Mouse (Mus musculus): Measurements from ENCODE around the gene Zfp973. TPM values are rescaled to one million over a fixed set of nuclear protein-coding genes. Genes with fewer than 3 reads are reported as not detected.
"Not testable (repeated sequence)": the region's sequence is repeated elsewhere in the genome, so short reads cannot be mapped to it uniquely, and the experiment has no call there.

Gene Zfp973
- 2.7 TPM in 1 of 2 replicates, not detected in the other for polyA plus RNA-seq (2011; ENCODE audit: insufficient read depth, insufficient read length, low replicate concordance, missing spikeins)

GRCm38 (mm10) chr2:176670222-176670621 is at the start of gene Zfp973:
Gene Zfp973 (plus strand): TSS chr2:176670522.
- H3K4me3 ChIP-seq (replicated peaks; ENCODE audit: control insufficient read depth, low read depth, low read length); H3K4me1 ChIP-seq (ENCODE audit: control insufficient read depth, insufficient read depth, low read length); H3K27ac ChIP-seq (ENCODE audit: control insufficient read depth, insufficient read depth, low read depth, low read length, poor library complexity): not testable (repeated sequence)
- WGBS, result no CpG with 5 or more reads among the region's 6 CpGs

DNA sequence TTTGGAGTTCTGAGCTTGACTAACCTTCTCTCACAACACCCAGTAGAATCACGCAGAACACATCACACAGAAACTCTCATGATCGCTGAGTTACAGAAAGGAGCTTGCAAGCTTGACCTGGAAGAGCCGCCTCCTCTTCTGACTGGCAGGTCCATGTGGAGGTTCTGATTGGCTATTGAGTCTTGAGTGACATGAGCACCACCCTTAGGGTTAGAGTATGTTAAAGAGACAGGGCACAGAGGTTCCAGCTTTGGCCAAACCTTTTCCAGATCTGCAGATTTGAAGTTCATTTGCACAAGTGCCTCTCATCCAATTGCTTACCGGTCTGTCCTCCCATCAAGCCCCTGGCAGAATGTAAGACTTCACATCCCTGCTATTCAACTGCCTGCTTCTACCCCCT is 34.1 kb upstream of the Zfp973 start, which contains the start of gene Gm14308:
Gene Gm14308 (minus strand): TSS at position 101 of the 400 bp plus-strand sequence.
- not testable (repeated sequence) for H3K27ac ChIP-seq (ENCODE audit: control insufficient read depth, insufficient read depth, low read depth, low read length, poor library complexity); H3K4me3 ChIP-seq (replicated peaks; ENCODE audit: control insufficient read depth, low read depth, low read length); H3K4me1 ChIP-seq (ENCODE audit: control insufficient read depth, insufficient read depth, low read length)
- no CpG with 5 or more reads among the region's 4 CpGs for WGBS

DNA sequence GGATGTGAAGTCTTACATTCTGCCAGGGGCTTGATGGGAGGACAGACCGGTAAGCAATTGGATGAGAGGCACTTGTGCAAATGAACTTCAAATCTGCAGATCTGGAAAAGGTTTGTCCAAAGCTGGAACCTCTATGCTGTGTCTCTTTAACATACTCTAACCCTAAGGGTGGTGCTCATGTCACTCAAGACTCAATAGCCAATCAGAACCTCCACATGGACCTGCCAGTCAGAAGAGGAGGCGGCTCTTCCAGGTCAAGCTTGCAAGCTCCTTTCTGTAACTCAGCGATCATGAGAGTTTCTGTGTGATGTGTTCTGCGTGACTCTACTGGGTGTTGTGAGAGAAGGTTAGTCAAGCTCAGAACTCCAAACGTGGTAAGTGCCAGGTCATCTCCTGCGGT is 37.7 kb downstream of the Zfp973 start, which contains the start of gene Gm14305:
Gene Gm14305 (plus strand): TSS at position 278 of the 400 bp plus-strand sequence.
- WGBS, result 2% methylated on average over 4 of the region's 6 CpGs
- H3K27ac ChIP-seq (ENCODE audit: control insufficient read depth, insufficient read depth, low read depth, low read length, poor library complexity); H3K4me3 ChIP-seq (replicated peaks; ENCODE audit: control insufficient read depth, low read depth, low read length); H3K4me1 ChIP-seq (ENCODE audit: control insufficient read depth, insufficient read depth, low read length): not testable (repeated sequence)

Other genes with a start within 250 kb of the Zfp973 start
- not detected in 2 replicates for gene Gm14435, start 246.9 kb upstream of the Zfp973 start, polyA plus RNA-seq (2011; ENCODE audit: insufficient read depth, insufficient read length, low replicate concordance, missing spikeins)
- not detected in 2 replicates for gene Gm14434, start 183.7 kb upstream of the Zfp973 start, polyA plus RNA-seq (2011; ENCODE audit: insufficient read depth, insufficient read length, low replicate concordance, missing spikeins)
- not detected in 2 replicates for gene Zfp967, start 149.5 kb upstream of the Zfp973 start, polyA plus RNA-seq (2011; ENCODE audit: insufficient read depth, insufficient read length, low replicate concordance, missing spikeins)
- 1.9 TPM in 1 of 2 replicates, not detected in the other for gene Gm14308, start 34.2 kb upstream of the Zfp973 start, polyA plus RNA-seq (2011; ENCODE audit: insufficient read depth, insufficient read length, low replicate concordance, missing spikeins)
- not detected in 2 replicates for gene Gm14305, start 37.8 kb downstream of the Zfp973 start, polyA plus RNA-seq (2011; ENCODE audit: insufficient read depth, insufficient read length, low replicate concordance, missing spikeins)
- gene Gm14295, start 128.1 kb downstream of the Zfp973 start, polyA plus RNA-seq (2011; ENCODE audit: insufficient read depth, insufficient read length, low replicate concordance, missing spikeins), result 2.3 TPM in 1 of 2 replicates, not detected in the other
- not detected in 2 replicates for gene Gm14408, start 160.6 kb downstream of the Zfp973 start, polyA plus RNA-seq (2011; ENCODE audit: insufficient read depth, insufficient read length, low replicate concordance, missing spikeins)